Mouse (Mus musculus) heart, postnatal 0 days (tissue): ENCODE measurements around the gene Tdo2. TPM values are rescaled to one million over a fixed set of nuclear protein-coding genes. Genes with fewer than 3 reads are reported as not detected.

Source experiments
- ATAC-seq: fragments of 200-750 bp; cut with Nextera tagmentation; 2 replicates; pipeline ENCODE4 v1.8.0; 2017; ENCODE audit warnings: low read depth, moderate number of reproducible peaks, moderate library complexity; ENCODE audit not compliant: insufficient read depth
- DNase-seq: peaks from one replicate; pipeline ENCODE4 v3.0.0-alpha.2; 2016; ENCODE audit warnings: low spot score
- H3K27ac ChIP-seq: fragments of 300-500 bp; sonication (generic); 2 replicates; pipeline ENCODE4 v1.5.1; 2014; ENCODE audit warnings: low read depth, mild to moderate bottlenecking
- H3K27me3 ChIP-seq: fragments of 300-500 bp; sonication (generic); 2 replicates; pipeline ENCODE4 v1.6.1; 2014; ENCODE audit warnings: low read length, mixed read lengths; ENCODE audit not compliant: control insufficient read depth, insufficient read depth
- H3K36me3 ChIP-seq: fragments of 300-500 bp; sonication (generic); replicated peaks from 2 replicates; pipeline ENCODE4 v1.6.1; 2014; ENCODE audit warnings: low read length, mixed read lengths; ENCODE audit not compliant: control insufficient read depth, insufficient read depth
- H3K4me1 ChIP-seq: fragments of 300-500 bp; sonication (generic); 2 replicates; pipeline ENCODE4 v1.6.1; 2014; ENCODE audit warnings: antibody characterized with exemption; ENCODE audit not compliant: control insufficient read depth, insufficient read depth
- H3K4me2 ChIP-seq: fragments of 300-500 bp; sonication (generic); 2 replicates; pipeline ENCODE4 v1.6.1; 2014; ENCODE audit warnings: low read depth, mild to moderate bottlenecking, low read length, moderate library complexity
- H3K4me3 ChIP-seq: fragments of 300-500 bp; sonication (generic); 2 replicates; pipeline ENCODE4 v1.5.1; 2014; ENCODE audit warnings: low read depth, low read length
- H3K9ac ChIP-seq: fragments of 300-500 bp; sonication (generic); replicated peaks from 2 replicates; pipeline ENCODE4 v1.6.1; 2014; ENCODE audit warnings: low read depth, low read length, mixed read lengths
- H3K9me3 ChIP-seq: fragments of 300-500 bp; sonication (generic); replicated peaks from 2 replicates; pipeline ENCODE4 v1.6.1; 2016; ENCODE audit warnings: low read length; ENCODE audit not compliant: control insufficient read depth
- CTCF ChIP-seq: IDR thresholded peaks from 2 replicates; pipeline ENCODE4 v1.5.1; 2016; ENCODE audit warnings: antibody characterized with exemption, control low read depth, low read depth
- EP300 ChIP-seq: IDR thresholded peaks from 2 replicates; pipeline ENCODE4 v1.6.1; 2016; ENCODE audit warnings: antibody characterized with exemption, low read depth
- WGBS: fragments of 180-500 bp; shearing (Covaris S2); extraction: QIAGEN DNeasy Blood & Tissue Kit; methylation state at CpG from one replicate; pipeline ENCODE4 v1.1.7; 2014; 5-methylcytosine and 5-hydroxymethylcytosine counted together
- polyA plus RNA-seq: library from polyadenylated mRNA; unstranded; fragments of >200 nt; fragmentation: Nextera tagmentation; extraction: Ambion mirVana; gene quantifications from 2 replicates; pipeline ENCODE4 v1.2.1, GENCODE M21; 2015
- total RNA-seq: library from RNA; depleted of rRNA; stranded (reverse); fragments of >200 nt; gene quantifications from 2 replicates; pipeline ENCODE4 v1.2.3, GENCODE M21; 2014; ENCODE audit warnings: low replicate concordance

Gene Tdo2
- total and polyA plus RNA-seq, 2 experiments from 2014 or later: 0.07 TPM; not detected in 1

DNA sequence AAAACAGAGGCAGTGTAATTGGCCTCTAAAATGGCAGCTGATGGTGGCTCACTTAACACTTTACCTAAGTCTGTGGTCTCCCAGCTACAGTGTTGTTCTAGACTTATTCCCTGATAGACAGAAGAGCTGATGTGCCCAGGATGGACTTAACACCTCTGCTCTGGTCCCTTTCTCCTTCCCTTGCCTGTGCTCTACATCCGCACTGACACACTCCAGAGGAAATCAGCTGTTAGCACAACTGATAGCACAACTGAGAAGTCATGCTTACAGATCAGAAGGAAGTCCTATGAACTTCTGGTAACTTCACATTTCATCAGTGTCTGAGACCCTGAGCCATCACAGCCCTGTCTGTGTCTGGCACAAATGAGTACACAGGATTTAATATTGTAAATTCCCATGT, 46.9 kb downstream of the Tdo2 start:
- H3K36me3 ChIP-seq: no peaks in the 10 kb centered on the region

DNA sequence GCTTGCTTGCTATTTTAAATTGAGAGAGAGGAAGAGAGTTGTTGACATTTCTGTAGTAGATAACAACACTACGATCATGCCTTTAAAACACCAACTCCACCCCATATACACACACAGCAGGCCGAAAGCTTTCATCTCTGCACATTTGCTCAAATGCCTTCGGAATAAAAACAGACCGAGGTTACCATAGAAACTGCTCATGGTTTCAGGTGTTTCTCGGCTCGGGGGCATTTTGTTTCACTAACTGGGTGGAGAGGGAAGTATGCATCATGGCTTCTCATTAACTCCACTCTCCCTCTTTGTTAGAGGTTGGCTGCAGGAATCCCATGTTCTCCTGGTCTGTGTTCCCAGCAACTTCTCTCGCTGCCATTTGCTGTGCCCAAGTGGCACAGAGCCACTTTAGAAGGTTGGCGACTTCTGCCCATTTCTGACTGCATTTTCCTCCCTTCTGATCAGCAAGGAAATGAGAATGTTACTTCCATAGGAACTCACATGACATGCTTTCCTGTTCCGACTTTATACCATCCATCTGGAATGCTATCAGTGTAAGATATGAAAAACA, 49.2 kb downstream of the Tdo2 start:
- Histone ChIP-seq H3K9me3 (no peaks in the 10 kb centered on the region), H3K27me3 (no peaks in the 10 kb centered on the region), H3K27ac (no peak overlapping the region), H3K4me2 (no peak overlapping the region), H3K4me3 (no peak overlapping the region), H3K4me1 (no peaks in the 10 kb centered on the region), H3K36me3 (no peaks in the 10 kb centered on the region), H3K9ac (no peak overlapping the region)
- ATAC-seq (no peak), DNase-seq (no peak)
- WGBS: 57% methylated on average over 9 of the region's 9 CpGs
- TF ChIP-seq EP300: no peak
- no peak for TF ChIP-seq CTCF

More for the DNA sequence above, 46.9 kb downstream of the Tdo2 start:
- Histone ChIP-seq H3K4me3 (no peak overlapping the region), H3K9ac (no peak overlapping the region), H3K27me3 (no peaks in the 10 kb centered on the region), H3K9me3 (no peaks in the 10 kb centered on the region), H3K4me2 (no peak overlapping the region), H3K27ac (no peak overlapping the region), H3K4me1 (no peaks in the 10 kb centered on the region)
- WGBS: 44% methylated on average over 1 of the region's 1 CpGs
- ATAC-seq (no peak), DNase-seq (no peak)
- TF ChIP-seq EP300: no peak
- no peak for TF ChIP-seq CTCF

DNA sequence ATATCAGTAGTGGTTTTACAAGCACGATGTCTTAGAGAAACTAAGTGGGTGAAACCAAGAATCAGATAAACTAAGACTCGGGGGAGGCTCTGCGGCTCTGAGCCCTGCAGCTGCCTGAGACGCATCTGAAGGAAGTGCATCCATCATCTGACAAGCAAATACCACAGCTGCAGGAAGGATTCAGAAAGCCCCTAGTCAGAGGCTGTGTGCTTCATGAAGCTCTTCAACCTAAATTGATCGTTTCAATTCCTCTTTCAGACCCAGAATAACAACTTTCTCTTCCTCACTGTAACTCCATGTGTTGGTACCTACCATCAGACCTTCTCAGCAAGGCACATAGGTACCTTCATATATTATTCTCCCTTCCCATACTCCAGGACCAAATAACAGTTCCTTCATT, 50.1 kb downstream of the Tdo2 start:
- 36% methylated on average over 5 of the region's 5 CpGs for WGBS
- no peak for TF ChIP-seq CTCF
- no peak for TF ChIP-seq EP300
- H3K4me3 ChIP-seq: no peak overlapping the region
- H3K9ac ChIP-seq: no peak overlapping the region
- no peak for ATAC-seq
- H3K27ac ChIP-seq: no peak overlapping the region
- no peaks in the 10 kb centered on the region for H3K9me3 ChIP-seq
- no peak overlapping the region for H3K4me2 ChIP-seq
- no peaks in the 10 kb centered on the region for H3K27me3 ChIP-seq
- no peaks in the 10 kb centered on the region for H3K4me1 ChIP-seq
- H3K36me3 ChIP-seq: no peaks in the 10 kb centered on the region
- DNase-seq: no peak

DNA sequence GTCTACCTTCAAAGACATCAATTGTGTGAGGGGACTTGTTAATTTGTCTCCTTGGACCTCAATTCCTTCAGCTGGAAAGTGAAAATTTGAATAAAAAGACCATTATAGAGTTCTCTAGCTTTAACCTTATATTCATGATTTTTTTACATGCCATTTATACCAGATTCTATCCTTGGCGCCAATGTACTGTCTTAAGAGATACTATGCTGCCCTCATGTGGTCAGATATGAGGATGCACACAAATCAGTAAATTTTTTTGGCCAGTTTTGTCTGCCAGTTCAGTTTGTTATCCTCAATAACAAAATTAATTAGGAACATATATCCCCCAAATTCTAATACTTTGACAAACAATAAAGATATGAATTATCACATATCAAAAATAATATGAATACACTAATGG, 51.1 kb downstream of the Tdo2 start:
- 2% methylated on average over 1 of the region's 1 CpGs for WGBS
- no peak overlapping the region for H3K9ac ChIP-seq
- H3K36me3 ChIP-seq: no peaks in the 10 kb centered on the region
- H3K9me3 ChIP-seq: no peaks in the 10 kb centered on the region
- H3K4me1 ChIP-seq: no peaks in the 10 kb centered on the region
- DNase-seq: peak; percentile 46
- H3K4me2 ChIP-seq: no peak overlapping the region
- H3K27me3 ChIP-seq: no peaks in the 10 kb centered on the region
- ATAC-seq: no peak
- H3K4me3 ChIP-seq: no peak overlapping the region
- TF ChIP-seq EP300: no peak
- peak; percentile 73 for TF ChIP-seq CTCF
- no peak overlapping the region for H3K27ac ChIP-seq

DNA sequence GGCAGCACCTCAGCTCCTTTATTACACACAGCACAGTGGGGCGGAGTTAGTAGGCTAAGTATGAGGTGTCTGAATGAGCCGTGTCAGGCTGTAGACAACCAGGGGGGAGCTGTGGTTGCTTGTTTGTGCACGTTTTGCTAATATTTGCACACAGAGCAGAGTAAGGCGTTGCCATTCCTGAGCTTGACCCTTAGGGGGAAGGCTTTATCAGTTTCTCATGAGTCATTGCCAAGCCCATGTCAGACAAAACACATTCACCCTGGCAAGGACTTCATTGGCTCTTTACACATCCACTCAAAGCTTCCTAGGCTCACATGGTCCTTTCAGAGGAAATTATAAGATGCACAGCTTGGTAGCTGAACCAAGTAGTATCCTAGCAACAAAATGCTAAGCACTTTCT, 53.1 kb downstream of the Tdo2 start:
- Histone ChIP-seq H3K4me1 (no peaks in the 10 kb centered on the region), H3K4me2 (no peak overlapping the region), H3K9ac (no peak overlapping the region), H3K9me3 (no peaks in the 10 kb centered on the region), H3K4me3 (no peak overlapping the region), H3K27me3 (no peaks in the 10 kb centered on the region), H3K36me3 (no peaks in the 10 kb centered on the region), H3K27ac (no peak overlapping the region)
- no peak for DNase-seq
- no peak; the same call in 1 of the 2 replicates for ATAC-seq
- 24% methylated on average over 4 of the region's 4 CpGs for WGBS
- TF ChIP-seq CTCF (no peak), EP300 (no peak)

DNA sequence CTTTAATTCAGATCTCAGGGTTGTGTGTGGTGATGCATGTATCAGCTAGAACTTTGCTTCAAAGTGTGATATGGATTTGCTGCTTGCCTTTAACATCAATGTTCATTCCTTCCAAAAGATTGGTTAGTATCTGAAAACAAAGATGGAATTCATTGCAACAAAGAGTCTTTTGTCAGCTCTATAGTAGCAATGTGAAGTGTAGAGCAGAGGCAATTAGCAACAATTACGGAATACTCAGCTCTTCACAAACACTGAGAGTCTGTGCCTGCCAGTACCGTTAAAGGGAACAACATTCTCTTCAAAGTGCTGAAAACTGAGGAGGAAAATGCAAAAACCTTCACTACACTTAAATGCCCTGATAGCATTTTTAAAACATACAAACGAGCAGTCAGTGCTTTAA, 56.3 kb downstream of the Tdo2 start:
- H3K9ac ChIP-seq: no peak overlapping the region
- H3K36me3 ChIP-seq: no peaks in the 10 kb centered on the region
- 54% methylated on average over 3 of the region's 3 CpGs for WGBS
- DNase-seq (no peak), ATAC-seq (no peak)
- no peak for TF ChIP-seq CTCF
- no peak for TF ChIP-seq EP300
- no peaks in the 10 kb centered on the region for H3K27me3 ChIP-seq
- no peaks in the 10 kb centered on the region for H3K4me1 ChIP-seq
- H3K4me3 ChIP-seq: no peak overlapping the region
- no peak overlapping the region for H3K27ac ChIP-seq
- no peak overlapping the region for H3K4me2 ChIP-seq
- H3K9me3 ChIP-seq: no peaks in the 10 kb centered on the region
